Mouse (Mus musculus): Measurements from ENCODE around the gene Tmco5. TPM values are rescaled to one million over a fixed set of nuclear protein-coding genes. Genes with fewer than 3 reads are reported as not detected.
"Not testable (repeated sequence)": the region's sequence is repeated elsewhere in the genome, so short reads cannot be mapped to it uniquely, and the experiment has no call there.

Tmco5 gene
- total RNA-seq, 1 experiment from 2014 or later = not detected

DNA sequence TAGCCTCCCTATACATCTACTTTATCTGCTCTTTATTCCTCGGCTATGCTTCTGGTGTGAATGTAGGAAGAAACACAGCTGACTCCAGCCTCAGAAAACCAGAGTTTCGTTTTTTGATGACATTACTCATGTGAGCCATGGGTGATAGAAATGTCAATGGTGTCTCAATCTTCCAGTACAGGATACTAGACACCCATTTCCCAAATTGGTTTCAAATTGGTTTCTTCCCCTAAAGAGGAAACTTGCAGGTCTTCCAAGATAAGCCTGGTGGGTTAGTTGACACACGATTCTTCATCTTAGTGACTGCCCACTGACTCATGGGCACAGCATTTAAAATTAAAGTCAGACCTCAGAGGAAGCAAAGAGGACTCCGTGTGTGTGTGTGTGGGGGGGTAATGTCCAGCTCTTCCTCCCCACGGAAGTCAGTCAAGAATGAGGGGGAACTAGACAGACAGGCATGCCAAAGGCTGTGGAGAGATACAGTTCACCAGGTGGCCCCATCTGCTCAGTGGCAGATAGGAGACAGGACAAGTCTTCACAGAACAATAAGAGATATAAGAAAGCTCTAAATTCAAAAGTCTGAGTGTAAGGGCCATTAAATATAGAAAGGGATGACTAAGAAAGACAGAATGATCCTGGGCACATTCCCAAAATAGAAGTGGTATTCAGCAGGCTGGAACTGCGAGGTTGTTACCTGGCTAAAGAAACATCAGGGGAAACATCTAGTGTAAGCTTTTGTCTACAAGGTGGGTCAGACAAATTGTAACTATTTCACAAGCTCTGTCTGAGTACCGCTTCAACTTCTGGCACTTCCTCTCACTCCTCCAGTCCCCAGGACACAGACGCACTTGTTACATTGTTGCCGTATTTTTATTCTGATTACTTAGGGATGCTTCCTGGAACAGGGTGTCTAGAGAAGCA, 44.3 kb downstream of the Tmco5 start:
- peak; percentile 68 for ATAC-seq (replicated peaks; ENCODE audit: low read depth, poor library complexity, severe bottlenecking)

DNA sequence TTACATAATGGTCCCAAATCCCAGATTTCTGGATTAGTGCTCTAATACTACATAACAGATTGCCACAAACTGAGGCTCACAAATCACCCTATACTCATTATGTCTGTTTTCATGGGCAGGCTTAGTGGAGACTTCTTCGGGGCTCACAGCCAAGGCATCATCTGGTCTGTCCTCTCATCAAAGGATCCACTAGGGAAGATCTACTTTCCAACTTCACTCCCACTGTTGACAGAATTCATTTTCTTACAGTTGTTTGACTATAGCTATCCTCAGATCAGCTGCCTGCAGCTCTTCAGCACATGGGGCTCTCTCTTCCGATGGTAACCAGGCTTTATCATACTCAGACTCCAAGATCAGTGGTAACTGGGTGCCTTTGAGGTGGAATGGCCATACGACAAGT, 45.2 kb downstream of the Tmco5 start:
- ATAC-seq (replicated peaks; ENCODE audit: low read depth, poor library complexity, severe bottlenecking) = no peak

DNA sequence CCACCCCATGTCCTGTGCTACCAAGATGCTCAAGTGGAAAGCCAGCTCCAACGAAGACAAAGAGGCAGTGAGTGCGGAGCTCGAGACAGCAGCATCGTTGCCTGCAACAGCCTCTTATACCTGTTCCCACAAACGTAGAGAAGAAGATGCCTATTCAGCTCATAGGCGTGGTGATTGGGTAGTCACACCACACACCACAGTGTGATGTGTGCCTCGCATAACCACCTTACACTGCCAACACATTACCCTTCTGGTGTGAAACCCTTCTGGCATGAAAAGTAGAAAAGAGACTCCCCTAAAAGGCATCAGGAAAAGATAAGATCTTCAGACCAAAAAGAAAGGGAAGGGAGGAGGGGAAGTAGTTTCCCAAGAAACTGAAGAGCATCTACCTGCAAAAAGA, 45.8 kb downstream of the Tmco5 start:
- ATAC-seq (replicated peaks; ENCODE audit: low read depth, poor library complexity, severe bottlenecking) = no peak

- no peak for ATAC-seq (replicated peaks; ENCODE audit: low read depth, poor library complexity, severe bottlenecking)
These were observed 46.7 kb downstream of the Tmco5 start for GRCm38 (mm10) chr2:116925230-116925629.

DNA sequence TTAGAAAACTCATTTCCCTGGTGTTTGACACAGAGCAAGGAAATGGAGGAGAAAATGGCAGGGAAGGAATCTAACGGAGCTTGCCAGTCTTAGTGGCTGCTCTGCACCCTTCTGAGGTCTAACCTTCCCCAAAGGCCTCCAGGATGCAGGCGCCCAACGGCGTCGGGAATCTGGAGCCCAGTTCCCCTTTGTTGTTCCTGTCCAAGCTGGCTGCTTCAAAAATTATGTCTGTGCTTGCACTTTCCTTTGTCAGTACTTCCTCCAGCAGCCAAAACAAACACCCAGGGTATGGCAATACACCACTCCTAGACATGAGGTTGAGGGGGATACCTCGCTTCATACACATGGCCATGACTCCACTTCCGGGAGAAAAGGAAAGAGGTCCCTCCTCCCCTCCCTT, 53.7 kb downstream of the Tmco5 start:
- ATAC-seq (replicated peaks; ENCODE audit: low read depth, poor library complexity, severe bottlenecking) = peak; percentile 82

DNA sequence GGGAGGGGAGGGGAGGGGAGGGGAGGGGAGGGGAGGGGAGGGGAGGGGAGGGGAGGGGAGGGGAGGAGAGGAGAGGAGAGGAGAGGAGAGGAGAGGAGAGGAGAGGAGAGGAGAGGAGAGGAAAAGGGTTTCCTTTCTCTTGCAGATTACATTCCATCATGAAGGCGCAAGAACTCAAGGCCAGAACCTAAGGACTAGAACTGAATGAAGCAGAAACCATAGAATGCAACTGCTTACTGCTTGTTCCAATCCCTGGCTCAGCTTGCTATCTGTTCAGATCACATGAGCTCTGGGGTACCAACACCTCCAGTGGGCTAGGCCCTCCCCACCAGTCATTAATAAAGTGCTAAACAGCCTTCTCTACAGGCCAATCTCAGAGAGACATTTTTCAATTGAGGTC, 55.7 kb downstream of the Tmco5 start:
- not testable (repeated sequence) for ATAC-seq (replicated peaks; ENCODE audit: low read depth, poor library complexity, severe bottlenecking)

DNA sequence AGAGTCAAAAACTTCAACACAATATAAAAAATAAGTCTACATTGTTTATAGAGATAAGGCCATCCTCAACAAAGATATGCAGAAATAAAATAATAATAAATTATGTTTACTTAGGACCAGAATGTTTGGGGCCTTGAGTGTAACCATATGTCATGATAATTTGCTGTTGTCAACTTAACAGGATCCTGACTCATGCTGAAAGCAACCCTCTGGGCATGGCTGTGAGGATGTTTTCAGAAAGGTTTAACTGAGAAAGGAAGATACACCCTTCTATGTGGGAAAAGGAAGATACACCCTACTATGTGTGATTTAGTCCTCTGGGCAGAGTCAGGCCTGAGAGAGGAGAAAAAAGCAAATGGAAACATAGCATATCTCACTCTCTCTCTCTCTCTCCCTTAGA, 56.3 kb downstream of the Tmco5 start:
- no peak for ATAC-seq (replicated peaks; ENCODE audit: low read depth, poor library complexity, severe bottlenecking)

- no peak for ATAC-seq (replicated peaks; ENCODE audit: low read depth, poor library complexity, severe bottlenecking)
These were observed 57.9 kb downstream of the Tmco5 start for GRCm38 (mm10) chr2:116936371-116936770.

- no peak for ATAC-seq (replicated peaks; ENCODE audit: low read depth, poor library complexity, severe bottlenecking)
These were observed 58.7 kb downstream of the Tmco5 start for GRCm38 (mm10) chr2:116937166-116937565.

GRCm38 (mm10) chr2:116941816-116942215, 63.3 kb downstream of the Tmco5 start:
- no peak for ATAC-seq (replicated peaks; ENCODE audit: low read depth, poor library complexity, severe bottlenecking)

Other genes starting within 250 kb of the Tmco5 start
- gene Spred1, start 242.7 kb downstream of the Tmco5 start, total RNA-seq (2017) = 44.4 and 47.9 TPM in 2 replicates